Mouse (Mus musculus): ENCODE data around the gene Hoxb6.

DNA sequence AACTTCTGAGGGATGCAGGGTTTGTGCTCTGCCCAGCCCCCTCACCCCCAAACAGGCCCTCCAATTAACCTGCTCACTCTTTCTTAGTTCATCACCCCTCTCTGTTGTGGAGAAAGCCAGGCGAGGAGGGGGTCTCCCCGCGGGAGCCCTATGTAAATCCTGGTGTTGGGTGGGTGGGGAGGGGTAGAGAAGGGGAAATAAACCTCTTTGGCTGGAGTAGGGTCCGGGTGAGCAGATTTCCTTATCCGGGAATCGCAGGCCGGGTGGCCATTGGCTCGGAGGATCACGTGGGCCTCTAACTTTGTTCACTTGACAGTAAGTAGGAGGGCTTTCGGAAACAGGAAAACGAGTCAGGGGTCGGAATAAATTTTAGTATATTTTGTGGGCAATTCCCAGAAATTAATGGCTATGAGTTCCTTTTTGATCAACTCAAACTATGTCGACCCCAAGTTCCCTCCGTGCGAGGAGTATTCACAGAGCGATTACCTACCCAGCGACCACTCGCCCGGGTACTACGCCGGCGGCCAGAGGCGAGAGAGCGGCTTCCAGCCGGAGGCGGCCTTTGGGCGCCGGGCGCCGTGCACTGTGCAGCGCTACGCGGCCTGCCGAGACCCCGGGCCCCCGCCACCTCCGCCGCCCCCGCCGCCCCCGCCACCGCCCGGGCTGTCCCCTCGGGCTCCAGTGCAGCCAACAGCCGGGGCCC lies 26.2 kb downstream of the Hoxb6 start:
- no peak for TF ChIP-seq CTCF (conservative IDR thresholded peaks at IDR 0.05; ENCODE audit: low read length)
- no peak for TF ChIP-seq NANOG (IDR thresholded peaks at IDR 0.05; ENCODE audit: borderline replicate concordance, low read length)

All from E14TG2a.4 (cell line).